Mouse (Mus musculus) mouse trophoblast stem cell (cell line): ENCODE measurements around the gene Gm20388.

Experiments
- in situ Hi-C, 2 experiments: fragments of 300-500 bp; cut with MseI, MboI; formaldehyde crosslinking; loops; 2 replicates in 1 of 2; 3 replicates in 1 of 2; pipeline ENCODE4 v1.15.1; 2025

Gm20388 gene

GRCm38 (mm10) chr8:121079944-121080343 is 1169.3 kb downstream of the Gm20388 start:
- in situ Hi-C loops, result loop anchor here (5.0 to 25.0 kb wide), 4 partner anchors 183 to 393 kb away; no protein-coding TSS in a partner anchor

GRCm38 (mm10) chr8:121080361-121081090 is 1169.9 kb downstream of the Gm20388 start:
- in situ Hi-C loops, result loop anchor here (10.0 to 25.0 kb wide), 3 partner anchors 186 to 393 kb away; no protein-coding TSS in a partner anchor

- in situ Hi-C loops, result loop anchor here (10.0 to 25.0 kb wide), 3 partner anchors 187 to 394 kb away; no protein-coding TSS in a partner anchor
Measured at GRCm38 (mm10) chr8:121081398-121081797, 1170.8 kb downstream of the Gm20388 start.

GRCm38 (mm10) chr8:121082218-121083092 is 1171.8 kb downstream of the Gm20388 start:
- in situ Hi-C loops, result loop anchor here (10.0 to 25.0 kb wide), 3 partner anchors 188 to 395 kb away; no protein-coding TSS in a partner anchor

- in situ Hi-C loops, result loop anchor here (10.0 to 25.0 kb wide), 3 partner anchors 189 to 396 kb away; no protein-coding TSS in a partner anchor
Measured at GRCm38 (mm10) chr8:121083093-121083935, 1172.7 kb downstream of the Gm20388 start.

- in situ Hi-C loops, result loop anchor here (10.0 to 25.0 kb wide), 3 partner anchors 189 to 397 kb away; no protein-coding TSS in a partner anchor
Measured at GRCm38 (mm10) chr8:121083936-121084209, 1173.2 kb downstream of the Gm20388 start.

- in situ Hi-C loops, result loop anchor here (10.0 to 25.0 kb wide), 3 partner anchors 190 to 397 kb away; no protein-coding TSS in a partner anchor
Measured at GRCm38 (mm10) chr8:121084210-121084951, 1173.7 kb downstream of the Gm20388 start, which contains the start of gene Foxf1. TSS of gene Foxf1 (plus strand) at chr8:121084386.

GRCm38 (mm10) chr8:121085011-121085410 is 1174.4 kb downstream of the Gm20388 start:
- in situ Hi-C loops, result loop anchor here (10.0 to 25.0 kb wide), 3 partner anchors 190 to 398 kb away; no protein-coding TSS in a partner anchor

- in situ Hi-C loops, result loop anchor here (10.0 to 25.0 kb wide), 3 partner anchors 191 to 398 kb away; no protein-coding TSS in a partner anchor
Measured at GRCm38 (mm10) chr8:121085561-121085960, 1174.9 kb downstream of the Gm20388 start.

- in situ Hi-C loops, result loop anchor here (10.0 to 25.0 kb wide), 3 partner anchors 191 to 399 kb away; no protein-coding TSS in a partner anchor
Measured at GRCm38 (mm10) chr8:121086004-121086900, 1175.6 kb downstream of the Gm20388 start.

- in situ Hi-C loops, result loop anchor here (10.0 to 25.0 kb wide), 3 partner anchors 193 to 401 kb away; no protein-coding TSS in a partner anchor
Measured at GRCm38 (mm10) chr8:121088281-121088680, 1177.6 kb downstream of the Gm20388 start.

GRCm38 (mm10) chr8:121088871-121089630 is 1178.4 kb downstream of the Gm20388 start:
- in situ Hi-C loops, result loop anchor here (10.0 to 25.0 kb wide), 3 partner anchors 194 to 402 kb away; no protein-coding TSS in a partner anchor

- in situ Hi-C loops, result loop anchor here (5.0 to 25.0 kb wide), 4 partner anchors 195 to 403 kb away; no protein-coding TSS in a partner anchor
Measured at GRCm38 (mm10) chr8:121089631-121090380, 1179.2 kb downstream of the Gm20388 start.

GRCm38 (mm10) chr8:121090716-121091115 is 1180.1 kb downstream of the Gm20388 start:
- in situ Hi-C loops, result loop anchor here in 1 of 2 experiments (5.0 to 25.0 kb wide), 2 partner anchors 268 to 403 kb away; no protein-coding TSS in a partner anchor

- in situ Hi-C loops, result loop anchor here in 1 of 2 experiments (5.0 to 25.0 kb wide), 2 partner anchors 270 to 405 kb away; no protein-coding TSS in a partner anchor
Measured at GRCm38 (mm10) chr8:121092141-121092540, 1181.5 kb downstream of the Gm20388 start.

GRCm38 (mm10) chr8:121092627-121093026 is 1182.0 kb downstream of the Gm20388 start:
- in situ Hi-C loops, result loop anchor here in 1 of 2 experiments (5.0 to 25.0 kb wide), 2 partner anchors 270 to 405 kb away; no protein-coding TSS in a partner anchor

GRCm38 (mm10) chr8:121093496-121093895 is 1182.9 kb downstream of the Gm20388 start:
- in situ Hi-C loops, result loop anchor here in 1 of 2 experiments (5.0 to 25.0 kb wide), 2 partner anchors 271 to 406 kb away; no protein-coding TSS in a partner anchor
